Mouse (Mus musculus) adrenal gland (tissue): Measurements from ENCODE around the gene Rimbp3.

ENCODE experiments used
- intact Hi-C: fragments of 180-260 bp; cut with DNase I; formaldehyde crosslinking; loops from one replicate; pipeline ENCODE4 v1.15.1; 2025

Rimbp3 gene

GRCm38 (mm10) chr16:17255270-17255669 is 46.9 kb downstream of the Rimbp3 start:
- intact Hi-C loops, result no loop called here

DNA sequence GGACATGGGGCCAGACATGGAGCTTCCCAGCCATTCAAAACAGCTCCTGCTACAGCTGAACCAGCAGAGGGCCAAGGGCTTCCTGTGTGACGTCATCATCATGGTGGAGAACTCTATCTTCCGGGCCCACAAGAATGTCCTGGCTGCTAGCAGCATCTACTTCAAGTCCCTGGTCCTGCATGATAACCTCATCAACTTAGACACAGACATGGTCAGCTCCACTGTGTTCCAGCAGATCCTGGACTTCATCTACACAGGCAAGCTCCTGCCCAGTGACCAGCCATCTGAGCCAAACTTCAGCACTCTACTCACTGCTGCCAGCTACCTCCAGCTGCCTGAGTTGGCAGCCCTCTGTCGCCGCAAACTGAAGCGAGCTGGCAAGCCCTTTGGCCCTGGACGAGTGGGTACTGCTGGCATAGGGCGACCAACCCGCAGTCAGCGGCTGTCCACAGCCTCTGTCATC is 49.0 kb downstream of the Rimbp3 start:
- intact Hi-C loops, result no loop called here

DNA sequence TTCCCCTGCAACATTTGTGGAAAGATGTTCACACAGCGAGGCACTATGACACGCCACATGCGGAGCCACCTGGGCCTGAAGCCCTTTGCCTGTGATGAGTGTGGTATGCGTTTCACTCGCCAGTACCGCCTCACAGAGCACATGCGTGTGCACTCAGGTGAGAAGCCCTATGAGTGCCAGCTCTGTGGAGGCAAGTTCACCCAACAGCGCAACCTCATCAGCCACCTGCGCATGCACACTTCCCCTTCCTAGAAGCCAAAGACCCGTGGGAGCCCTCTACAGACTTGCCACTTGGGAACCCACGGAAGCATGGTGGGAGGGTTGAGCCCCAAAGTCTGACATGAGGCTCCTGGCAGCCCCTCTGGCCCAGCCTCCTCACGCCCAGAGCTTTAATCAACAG is 50.5 kb downstream of the Rimbp3 start:
- intact Hi-C loops, result no loop called here

GRCm38 (mm10) chr16:17261341-17261740 is 52.9 kb downstream of the Rimbp3 start:
- intact Hi-C loops, result no loop called here
